Mouse (Mus musculus): ENCODE results near the gene Mypop.
A peak's percentile ranks its signal among the peaks of the same experiment; 100 is the strongest.

Mypop gene

DNA sequence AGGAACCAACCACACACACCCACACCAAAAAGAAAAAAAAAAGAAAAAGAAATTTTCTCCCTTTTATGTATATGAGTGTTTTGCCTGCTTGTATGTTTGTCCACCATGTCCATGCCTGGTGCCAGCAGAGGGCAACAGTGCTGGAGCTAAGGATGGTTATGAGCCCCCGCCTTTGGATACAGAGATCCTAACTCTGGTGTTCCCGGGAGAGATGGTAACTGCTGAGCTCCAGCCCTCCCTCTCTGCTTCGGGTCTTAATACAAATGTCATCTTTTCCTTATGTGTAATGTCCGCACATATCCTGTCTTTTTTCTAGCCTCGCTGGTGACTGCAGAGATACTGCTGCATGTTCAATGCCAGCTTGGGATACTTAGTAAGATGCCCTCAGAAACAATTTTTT is 1.1 kb upstream of the Mypop start:
- no peak for DNase-seq (ENCODE audit: low spot score)

DNA sequence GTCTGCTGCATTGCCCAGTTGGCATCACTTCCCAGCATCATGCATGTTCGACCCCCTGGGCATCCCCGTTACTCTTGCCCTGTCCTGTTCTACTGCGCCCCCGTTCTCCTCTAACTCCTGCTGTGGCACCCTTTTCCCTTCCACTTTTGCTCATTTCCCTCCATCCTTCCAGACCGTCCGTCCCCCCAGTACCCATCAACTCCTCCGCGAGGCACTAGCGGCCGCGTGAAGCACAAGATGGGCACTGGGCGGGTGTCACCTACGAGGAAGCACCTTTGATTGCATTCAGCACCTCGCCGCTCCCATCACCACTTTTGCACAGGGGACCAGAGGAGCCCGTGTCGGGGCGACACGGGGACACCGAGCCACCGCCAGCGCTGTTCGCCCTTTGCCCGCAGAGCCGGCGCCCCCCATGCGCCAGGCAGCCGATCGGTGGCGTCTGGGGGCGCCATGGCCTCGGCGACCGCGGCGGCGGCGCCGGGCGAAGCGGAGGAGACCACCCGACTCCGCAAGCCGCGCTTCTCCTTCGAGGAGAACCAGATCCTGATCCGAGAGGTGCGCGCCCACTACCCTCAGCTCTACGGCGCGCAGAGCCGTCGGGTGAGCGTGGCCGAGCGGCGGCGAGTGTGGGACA is 732 bp downstream of the Mypop start:
- DNase-seq (ENCODE audit: low spot score), result no peak

DNA sequence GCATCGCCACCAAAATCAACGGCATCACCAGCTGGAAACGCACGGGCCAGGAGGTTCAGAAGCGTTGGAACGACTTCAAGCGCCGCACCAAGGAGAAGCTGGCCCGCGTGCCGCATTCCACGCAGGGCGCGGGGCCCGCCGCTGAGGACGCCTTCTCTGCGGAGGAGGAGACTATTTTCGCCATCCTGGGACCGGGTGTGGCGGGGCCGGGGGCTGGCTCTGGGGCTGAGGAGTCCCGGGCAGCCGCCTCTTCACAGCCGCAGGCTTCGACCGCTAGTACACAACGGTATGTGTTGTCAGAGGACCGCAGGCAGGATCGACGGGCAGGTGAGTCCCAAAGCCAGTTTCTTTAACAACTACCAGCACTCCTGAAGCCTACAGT is 1.2 kb downstream of the Mypop start:
- DNase-seq (ENCODE audit: low spot score), result no peak

DNA sequence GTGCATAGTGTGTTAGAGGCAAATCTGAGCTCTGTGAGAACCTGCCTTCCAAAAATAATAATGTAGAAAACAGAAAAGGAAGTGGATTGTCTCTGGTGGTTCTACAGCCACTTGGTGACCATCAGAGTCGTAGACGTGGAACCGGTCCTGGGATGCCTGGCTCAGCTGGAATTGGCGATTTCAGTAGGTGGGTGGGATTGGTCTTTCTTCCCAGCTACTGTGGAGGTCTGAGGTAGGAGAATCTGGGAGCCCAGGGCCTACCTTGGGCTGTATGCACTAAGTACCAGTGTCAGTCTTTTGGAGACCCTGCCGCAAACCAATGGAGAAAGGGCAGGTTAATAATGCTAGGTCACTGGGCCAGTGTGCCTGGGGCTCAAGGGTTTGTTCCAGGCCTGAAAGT is 2.0 kb downstream of the Mypop start:
- DNase-seq (ENCODE audit: low spot score), result no peak

DNA sequence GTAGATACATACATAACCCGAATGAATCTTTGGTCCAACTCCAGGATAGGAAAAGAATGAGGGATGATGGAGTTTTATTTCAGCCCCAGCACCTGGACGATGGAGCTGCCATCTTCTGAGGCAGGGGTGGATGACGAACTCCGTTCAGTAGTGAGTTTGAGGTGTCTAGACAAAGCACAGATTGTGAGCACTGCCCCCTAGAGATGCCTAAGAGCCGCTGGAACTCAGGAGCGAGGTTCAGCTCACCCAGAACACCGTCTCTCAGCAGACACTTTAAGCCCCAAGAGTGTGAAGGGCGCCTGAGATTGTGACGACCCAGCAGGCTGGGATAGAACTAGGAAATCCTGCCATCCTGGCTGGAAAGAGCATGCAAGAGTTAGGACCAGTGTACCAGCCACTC is 7.8 kb downstream of the Mypop start:
- DNase-seq (ENCODE audit: low spot score), result no peak

DNA sequence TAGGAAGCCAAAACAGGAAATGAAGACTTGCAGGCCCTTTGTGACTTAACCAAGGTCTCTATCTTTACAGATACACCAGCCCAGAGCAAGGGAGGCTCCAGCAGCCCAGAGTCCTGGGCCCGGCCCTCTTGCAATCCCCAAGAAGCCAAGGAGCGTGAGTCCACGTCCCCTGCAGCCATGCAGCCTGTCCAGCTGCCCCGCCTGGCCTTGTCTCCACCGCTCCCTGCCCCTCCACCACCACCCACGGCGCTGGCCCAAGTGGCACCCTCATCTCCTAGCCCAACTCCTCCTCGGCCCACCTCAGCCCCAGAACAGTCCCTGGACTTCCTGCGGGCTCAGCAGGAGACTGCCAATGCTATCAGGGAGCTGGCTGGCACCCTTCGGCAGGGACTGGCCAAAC is 9.4 kb downstream of the Mypop start:
- DNase-seq (ENCODE audit: low spot score), result no peak

DNA sequence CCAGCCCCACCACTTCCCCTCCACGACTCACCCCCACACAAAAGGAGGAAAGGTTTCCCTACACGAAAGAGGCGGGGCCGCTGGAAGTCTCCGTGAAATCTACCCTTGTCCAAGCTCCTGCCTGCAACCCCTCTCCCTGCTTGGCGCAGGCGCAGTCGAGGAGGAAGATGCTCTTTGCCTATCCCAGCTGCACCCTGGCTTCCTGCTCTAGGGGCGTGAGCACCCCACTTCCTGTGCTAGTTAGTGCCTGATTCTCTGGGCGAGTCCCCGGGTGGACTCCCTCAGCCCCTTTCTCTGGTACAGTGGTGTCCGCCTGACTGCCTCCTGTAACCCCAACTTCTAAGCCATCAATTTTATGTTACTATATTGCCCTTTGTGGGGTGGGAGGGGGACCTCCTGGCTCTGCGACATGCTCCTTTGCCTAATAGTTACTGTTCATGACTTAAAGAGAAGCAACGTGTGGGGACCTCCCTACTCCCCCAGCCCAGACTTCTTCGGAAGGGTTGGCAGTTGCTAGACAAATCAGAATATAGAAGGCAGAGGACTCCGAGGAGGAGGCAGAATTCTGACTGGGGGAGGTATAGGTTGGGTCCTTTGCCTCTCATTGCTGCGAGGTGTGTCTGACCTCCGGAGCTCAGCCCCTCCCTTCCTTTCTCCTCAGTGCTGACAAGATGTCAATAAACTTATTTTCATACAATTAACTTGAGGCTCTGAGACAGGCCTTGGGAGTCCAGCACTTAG is 10.2 kb downstream of the Mypop start:
- no peak for DNase-seq (ENCODE audit: low spot score)

DNA sequence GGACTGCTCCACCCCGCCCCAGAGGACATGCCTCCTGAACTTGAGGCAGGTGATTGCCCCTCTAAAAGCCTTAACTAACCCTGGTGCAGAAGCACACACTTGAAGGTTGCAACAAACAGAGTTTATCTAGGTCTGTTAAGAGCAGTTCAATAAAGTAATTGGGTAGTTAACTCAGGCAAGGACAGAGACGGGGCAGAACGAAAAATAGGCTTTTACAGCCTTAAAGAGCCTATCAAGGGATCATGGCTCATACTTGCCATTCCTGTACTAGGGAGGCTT is 10.7 kb downstream of the Mypop start:
- DNase-seq (ENCODE audit: low spot score), result no peak

DNA sequence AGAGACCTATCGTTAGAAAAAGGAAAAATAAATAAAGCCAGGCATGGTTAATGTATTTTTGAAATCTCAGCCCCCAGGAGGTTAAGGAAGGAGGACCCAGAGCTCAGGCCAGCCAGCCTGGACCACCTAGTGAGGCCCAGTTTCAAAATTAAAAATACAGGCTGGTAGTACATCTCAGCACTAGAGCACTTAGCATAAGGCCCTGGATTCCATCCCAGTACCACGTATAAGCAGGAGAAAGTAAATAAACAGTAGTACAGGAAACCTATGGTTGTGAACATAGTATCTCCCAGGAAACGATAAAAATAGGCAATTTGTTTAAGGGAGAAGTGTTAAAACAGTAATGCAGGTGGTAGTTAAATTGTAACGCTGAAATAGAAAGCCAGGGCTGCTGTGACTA is 11.1 kb downstream of the Mypop start:
- no peak for DNase-seq (ENCODE audit: low spot score)

DNA sequence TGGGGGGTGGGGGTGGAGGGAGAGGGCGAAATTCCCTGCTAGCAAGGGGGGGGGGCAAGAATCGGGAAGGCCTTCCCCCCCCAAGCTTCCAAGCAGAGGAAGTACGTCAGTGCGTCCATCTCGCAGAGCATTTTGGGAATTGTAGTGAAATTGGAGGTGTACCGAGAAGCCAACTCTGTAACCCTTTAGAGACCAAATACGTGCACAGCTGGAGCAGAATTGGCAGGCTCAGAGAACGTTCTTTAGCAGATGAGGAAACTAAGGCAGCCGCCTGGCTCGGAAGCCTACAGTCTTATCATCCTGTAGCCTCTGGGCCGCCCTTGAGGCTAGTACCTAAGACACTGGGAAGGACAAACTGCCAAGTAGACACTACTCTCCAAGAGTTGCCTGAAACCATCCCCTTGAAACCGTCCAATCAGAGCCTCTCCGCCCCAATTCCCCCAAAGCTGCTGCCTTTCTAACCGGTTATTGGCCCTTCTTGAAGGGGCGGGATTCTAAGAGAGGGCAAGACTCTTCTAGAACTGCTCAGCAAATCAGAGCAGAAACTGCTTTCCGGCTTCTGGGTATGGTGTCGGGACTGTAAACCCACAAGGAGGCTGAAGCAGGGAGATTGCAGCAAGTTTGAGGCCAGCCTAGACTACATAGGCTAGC is 11.9 kb downstream of the Mypop start:
- peak; percentile 79 for DNase-seq (ENCODE audit: low spot score)

DNA sequence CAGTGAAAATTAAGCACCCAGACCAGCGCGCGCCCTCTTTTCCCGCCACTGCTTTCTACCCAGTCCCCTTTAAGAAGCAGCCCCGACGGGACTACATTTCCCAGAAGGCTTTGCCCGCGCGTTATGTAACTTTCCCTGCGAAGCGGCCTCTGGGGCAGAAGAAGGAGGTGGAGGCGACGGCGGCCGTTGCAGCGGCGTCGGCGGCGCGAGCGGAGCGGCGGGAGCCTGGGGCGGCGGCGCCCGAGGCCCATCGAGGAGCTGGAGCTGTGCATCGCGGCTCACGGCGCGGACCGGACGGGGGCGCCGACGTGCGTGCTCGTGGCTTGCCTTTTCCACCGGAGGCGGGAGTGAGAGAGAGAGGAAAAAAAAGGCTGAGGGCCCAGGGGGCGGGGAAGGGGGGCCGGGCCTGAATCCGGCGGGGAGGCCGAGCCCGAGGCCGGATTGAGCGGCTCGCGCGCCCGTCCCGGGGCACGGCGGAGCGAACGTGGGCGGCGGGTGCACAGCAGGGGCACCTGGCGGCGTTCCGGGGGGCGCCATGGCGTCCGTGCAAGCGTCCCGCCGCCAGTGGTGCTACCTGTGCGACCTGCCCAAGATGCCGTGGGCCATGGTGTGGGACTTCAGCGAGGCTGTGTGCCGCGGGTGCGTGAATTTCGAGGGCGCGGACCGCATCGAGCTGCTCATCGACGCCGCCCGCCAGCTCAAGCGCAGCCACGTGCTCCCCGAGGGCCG is 13.0 kb downstream of the Mypop start, which contains the start of gene Irf2bp1:
Gene Irf2bp1 (plus strand): TSS at position 143 of the 729 bp plus-strand sequence.
- DNase-seq (ENCODE audit: low spot score), result peak; percentile 92

DNA sequence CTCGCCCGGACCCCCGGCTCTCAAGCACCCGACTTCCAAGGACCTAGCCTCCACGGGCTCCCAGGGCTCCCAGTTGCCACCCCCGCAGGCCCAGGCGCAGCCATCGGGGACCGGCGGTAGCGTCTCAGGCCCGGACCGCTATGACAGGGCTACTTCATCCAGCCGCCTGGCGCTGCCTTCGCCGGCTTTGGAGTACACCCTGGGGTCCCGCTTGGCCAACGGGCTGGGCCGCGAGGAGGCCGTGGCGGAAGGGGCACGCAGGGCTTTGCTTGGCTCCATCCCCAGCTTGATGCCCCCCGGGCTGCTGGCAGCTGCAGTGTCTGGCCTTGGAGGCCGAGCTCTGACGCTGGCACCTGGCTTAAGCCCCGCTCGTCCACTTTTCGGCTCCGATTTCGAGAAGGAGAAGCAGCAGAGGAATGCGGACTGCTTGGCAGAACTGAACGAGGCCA is 13.6 kb downstream of the Mypop start:
- no peak for DNase-seq (ENCODE audit: low spot score)

DNA sequence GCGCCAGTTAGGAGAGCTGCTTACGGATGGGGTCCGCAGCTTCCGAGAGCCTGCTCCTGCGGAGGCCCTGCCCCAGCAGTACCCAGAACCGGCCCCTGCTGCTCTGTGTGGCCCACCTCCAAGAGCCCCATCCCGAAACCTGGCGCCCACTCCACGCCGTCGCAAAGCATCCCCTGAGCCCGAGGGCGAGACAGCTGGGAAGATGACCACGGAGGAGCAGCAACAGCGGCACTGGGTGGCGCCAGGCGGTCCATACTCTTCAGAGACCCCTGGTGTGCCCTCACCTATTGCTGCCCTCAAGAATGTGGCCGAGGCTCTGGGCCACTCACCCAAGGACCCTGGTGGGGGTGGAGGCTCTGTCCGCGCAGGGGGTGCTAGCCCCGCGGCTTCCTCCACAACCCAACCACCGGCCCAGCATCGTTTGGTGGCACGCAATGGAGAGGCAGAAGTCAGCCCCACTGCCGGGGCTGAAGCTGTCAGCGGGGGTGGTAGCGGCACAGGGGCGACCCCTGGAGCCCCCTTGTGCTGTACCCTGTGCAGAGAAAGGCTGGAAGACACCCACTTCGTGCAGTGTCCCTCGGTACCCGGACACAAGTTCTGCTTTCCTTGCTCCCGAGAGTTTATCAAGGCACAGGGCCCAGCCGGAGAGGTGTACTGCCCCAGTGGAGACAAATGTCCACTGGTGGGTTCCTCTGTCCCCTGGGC is 14.5 kb downstream of the Mypop start:
- DNase-seq (ENCODE audit: low spot score), result no peak

DNA sequence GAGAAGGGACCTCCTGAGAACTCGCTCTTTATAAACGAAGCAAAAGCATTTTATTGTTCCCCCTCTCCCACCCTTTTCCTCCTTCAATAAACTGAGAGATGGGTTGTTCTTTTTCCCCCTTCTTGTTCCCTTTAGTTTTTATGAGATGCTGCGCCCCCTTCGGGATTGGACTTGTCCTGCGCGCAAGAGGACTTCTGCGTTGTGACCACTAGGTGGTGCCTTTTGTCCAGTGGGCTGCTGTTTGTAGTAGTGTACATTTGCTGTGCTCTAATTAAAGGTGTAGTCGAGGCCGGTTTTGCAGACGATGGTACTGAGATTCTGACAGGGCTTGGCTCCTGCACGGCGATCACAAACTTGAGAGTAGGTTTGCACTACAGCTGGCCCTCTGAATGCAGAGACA is 15.4 kb downstream of the Mypop start:
- no peak for DNase-seq (ENCODE audit: low spot score)

DNA sequence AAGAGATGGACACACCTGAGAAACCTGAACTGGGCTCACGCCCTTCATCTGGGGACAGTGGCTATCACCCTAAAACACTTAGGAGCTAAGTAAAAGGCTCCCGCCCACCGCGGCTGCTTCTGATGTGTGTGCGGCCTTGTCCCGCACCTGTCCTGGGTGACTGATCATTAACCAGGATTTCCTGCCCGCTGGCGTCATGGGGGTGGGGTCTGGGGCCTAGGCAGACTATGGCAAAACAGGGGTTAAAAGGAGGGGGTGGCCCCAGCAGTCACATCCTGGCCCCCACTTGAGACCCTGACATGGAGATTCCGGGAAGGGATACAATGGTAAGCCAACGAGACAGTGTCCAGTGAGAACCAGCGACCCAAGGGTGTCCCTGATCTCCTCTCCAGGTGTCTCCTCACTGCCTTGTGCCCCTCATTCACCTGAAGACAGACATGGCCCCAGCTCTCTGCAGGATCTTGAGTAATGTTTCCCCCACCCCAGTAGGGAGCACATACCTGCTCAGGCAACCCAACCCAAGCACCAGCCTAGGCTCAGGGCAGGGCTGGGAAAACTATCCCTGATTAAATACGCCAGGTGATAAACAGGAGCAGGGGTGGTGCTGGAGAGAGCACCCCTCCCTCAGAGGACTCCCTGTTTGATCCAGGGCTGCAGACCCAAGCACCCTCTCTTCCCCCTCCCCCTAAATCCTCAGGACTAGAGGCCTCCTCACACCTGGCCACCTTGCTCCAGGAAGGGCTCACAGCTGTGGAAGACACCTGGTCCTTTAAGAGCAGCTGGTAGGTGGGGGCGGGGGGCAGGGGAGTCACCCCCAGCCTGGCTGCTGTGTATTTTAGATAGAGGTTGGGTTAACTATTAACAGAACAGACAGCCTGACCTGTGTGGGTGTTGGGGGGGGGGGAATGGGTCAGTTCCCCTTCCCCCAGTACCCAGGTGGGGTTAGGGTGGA is 16.3 kb downstream of the Mypop start:
- no peak for DNase-seq (ENCODE audit: low spot score)

DNA sequence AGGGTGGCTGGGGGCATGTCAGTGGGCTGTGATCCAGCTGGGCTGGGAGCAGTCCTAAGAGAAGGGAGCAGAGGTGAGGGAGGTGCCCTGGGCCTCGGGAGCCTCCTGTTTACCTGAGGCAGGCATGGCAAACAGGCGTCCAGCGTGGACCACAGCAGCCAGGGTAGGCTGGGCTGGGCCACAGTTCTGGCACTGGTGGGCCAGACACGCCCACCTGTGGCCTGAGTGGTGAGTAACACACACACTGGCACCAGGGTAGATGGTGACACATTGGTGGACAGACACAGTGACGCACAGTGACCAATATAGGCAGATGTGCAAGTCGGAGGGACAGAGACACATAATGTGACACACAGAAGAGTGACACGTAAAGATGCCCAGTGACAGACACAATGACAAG is 19.5 kb downstream of the Mypop start:
- DNase-seq (ENCODE audit: low spot score), result no peak

DNA sequence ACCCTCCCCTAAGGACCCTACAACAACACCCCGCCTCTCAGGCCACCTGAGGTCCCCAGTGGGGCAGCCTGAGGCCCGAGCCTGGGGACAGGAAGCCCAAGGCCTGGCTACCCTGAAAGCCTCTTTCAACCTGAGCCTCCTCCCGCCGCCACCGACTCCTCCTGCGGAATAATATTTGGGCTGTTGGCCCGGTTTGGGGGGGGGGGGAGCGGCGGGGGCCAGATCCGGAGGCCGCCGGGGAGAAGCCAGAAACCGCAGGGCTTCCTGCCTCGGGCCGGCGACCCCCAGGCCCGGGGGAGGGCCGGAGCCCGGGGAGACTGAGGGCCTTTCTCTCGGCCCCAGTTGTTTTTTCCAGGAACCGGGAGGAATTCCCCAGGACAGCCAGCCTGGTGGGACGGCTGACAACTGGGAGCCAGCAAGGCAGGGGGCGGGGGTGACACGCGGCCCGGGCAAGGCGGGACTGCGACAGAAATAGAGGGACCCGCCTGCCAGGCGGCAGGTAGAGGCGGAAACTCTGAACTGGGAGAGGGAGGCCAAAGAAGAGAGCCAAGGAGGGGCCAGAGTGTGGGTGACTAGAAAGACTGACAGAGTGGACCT is 21.1 kb downstream of the Mypop start:
- DNase-seq (ENCODE audit: low spot score), result no peak

DNA sequence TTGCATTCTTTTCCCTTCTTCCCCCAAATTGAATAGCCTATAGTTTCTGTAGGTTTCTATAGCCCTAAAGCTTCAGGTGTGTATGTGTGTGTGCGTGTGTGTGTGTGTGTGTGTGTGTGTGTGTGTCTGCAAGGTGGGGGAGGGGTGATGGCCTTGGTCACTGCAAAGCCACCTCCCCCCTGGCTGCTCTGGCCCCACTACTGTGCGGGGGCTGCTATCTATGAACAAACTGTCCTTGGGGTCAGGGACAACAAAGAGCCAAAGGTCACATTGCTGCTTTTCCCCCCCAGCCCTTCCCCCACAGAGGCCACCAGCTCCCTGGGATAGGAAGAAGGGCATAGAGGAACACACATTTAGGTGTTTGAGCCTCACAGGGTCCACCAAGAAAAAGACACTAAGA is 21.8 kb downstream of the Mypop start:
- DNase-seq (ENCODE audit: low spot score), result no peak

DNA sequence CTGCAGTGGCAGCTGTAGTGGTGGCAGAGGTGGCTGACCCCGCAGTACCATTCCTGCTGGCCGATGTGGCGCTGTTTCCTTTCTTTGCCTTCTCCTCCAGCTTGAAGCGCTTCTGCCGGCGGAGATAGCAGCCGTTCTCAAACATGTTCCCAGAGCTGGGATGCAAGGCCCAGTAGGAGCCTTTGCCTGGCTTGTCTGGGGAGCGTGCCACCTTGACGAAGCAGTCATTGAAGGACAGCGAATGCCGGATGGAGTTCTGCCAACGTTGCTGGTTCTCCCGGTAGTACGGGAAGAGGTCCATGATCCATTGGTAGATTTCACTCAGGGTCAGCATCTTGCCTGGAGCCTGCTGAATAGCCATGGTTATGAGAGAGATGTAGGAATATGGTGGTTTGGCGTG is 23.4 kb downstream of the Mypop start:
- no peak for DNase-seq (ENCODE audit: low spot score)

DNA sequence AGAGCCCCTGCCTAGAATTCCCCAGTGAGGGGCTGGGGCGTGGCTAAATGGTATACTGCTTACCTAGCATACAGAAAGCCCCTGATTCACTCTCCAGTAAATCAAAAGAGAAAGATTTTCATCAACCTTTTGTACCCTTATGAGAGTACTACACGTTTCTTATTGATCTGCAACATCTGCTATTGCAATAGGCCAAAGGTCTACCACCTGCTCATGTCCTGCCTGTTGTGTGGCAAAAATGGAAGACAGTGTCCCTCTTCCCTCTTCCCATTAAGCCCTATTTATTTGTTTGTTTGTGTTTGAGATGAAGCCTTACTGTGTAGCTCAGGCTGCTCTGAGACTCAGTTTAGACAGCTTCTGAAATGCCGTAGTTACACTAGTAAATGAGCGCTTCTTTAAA is 25.0 kb downstream of the Mypop start:
- DNase-seq (ENCODE audit: low spot score), result no peak

DNA sequence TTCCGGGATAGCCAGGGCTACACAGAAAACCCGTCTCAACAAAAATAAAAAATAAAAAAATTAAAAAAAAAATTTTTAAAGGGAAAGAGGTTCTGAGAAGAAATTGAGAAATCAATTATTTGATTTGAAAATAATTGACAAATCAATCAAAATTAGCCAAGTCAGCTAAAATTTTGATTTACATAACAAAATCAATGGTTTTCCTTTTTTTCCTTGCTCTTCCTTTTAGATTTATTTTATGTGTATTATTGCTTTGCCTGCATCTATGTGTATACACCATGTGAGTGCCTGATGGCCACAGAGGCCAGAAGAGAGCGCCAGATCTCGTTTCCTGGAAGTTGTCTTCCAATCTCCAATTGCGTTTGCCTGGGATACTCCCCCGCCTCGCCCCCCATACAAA is 26.9 kb downstream of the Mypop start:
- no peak for DNase-seq (ENCODE audit: low spot score)

All from testis, postnatal 14 days (tissue).